Mouse (Mus musculus) brain, embryonic 14.5 days (tissue): ENCODE data around the gene Dhx8. TPM values are rescaled to one million over a fixed set of nuclear protein-coding genes. Genes with fewer than 3 reads are reported as not detected.
A peak's percentile ranks its signal among the peaks of the same experiment; 100 is the strongest.

Source experiments
- DNase-seq: peaks from one replicate; pipeline ENCODE4 v3.0.0-alpha.2; 2011; ENCODE audit warnings: low read depth
- CTCF ChIP-seq: fragments of 200-500 bp; IDR thresholded peaks from 2 replicates; pipeline ENCODE4 v1.5.1; 2012; ENCODE audit warnings: inconsistent platforms, mild to moderate bottlenecking, moderate library complexity, borderline replicate concordance; ENCODE audit not compliant: insufficient read depth, insufficient read length; ENCODE audit errors: extremely low read depth
- POLR2A ChIP-seq: fragments of 200-500 bp; IDR thresholded peaks from 2 replicates; pipeline ENCODE4 v1.6.1; 2012; ENCODE audit warnings: mild to moderate bottlenecking, inconsistent platforms, borderline replicate concordance; ENCODE audit not compliant: poor library complexity, insufficient read depth, insufficient read length, severe bottlenecking; ENCODE audit errors: extremely low read depth
- polyA plus RNA-seq: library from polyadenylated mRNA; depleted of rRNA; stranded (reverse); fragments of >200 nt; gene quantifications from 2 replicates; pipeline ENCODE4 v1.2.3, GENCODE M21; 2012; rRNA removed

The Dhx8 gene
- 25.2 and 33.5 TPM in 2 replicates for polyA plus RNA-seq

DNA sequence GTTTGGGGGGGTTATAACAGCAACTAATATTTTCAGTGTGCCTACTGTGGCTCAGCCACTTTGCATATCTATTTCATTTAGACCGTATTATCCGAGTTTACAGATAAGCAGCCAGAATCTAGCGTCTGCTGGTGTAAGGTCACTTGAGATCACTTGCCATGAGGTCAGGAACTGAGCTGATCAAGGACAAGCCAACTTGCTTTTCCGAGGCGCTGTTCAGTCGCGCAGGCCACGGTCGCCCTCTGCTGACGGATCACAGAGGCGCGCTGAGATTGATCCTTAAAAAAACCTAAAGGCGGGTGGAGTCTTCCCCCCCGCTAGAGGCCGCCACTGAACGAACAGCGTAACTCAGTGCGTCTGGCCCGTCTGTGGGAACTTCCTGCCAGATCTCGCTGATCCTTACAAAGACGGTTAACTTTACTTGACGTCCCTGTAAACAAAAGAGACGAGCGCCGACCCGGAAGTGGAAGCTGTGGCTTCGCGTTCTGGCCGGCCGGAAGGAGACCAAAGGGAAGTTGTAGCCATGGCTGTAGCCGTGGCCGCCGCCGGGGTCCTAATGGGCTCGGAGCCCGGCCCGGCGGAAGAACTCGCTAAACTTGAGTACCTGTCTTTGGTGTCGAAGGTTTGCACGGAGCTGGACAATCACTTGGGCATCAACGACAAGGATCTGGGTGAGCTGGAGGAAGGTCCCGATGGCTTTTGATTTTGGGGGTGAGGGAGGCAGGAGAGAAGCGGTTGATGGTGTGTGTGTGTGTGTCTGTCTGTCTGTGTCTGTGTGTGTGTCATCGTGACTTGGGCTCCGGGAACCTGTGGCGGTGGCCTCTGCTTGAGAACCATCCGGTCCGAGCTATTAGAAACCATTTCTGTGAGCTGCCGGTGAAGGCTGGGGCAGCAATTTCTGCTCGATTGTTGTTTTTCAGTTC lies at the start of gene Dhx8:
Dhx8 (plus strand) TSS at position 402 of the 923 bp plus-strand sequence.
- peak; percentile 100 for DNase-seq
- TF ChIP-seq CTCF (peak; percentile 100), POLR2A (peak; percentile 46; the same call in 1 of the 2 replicates)

DNA sequence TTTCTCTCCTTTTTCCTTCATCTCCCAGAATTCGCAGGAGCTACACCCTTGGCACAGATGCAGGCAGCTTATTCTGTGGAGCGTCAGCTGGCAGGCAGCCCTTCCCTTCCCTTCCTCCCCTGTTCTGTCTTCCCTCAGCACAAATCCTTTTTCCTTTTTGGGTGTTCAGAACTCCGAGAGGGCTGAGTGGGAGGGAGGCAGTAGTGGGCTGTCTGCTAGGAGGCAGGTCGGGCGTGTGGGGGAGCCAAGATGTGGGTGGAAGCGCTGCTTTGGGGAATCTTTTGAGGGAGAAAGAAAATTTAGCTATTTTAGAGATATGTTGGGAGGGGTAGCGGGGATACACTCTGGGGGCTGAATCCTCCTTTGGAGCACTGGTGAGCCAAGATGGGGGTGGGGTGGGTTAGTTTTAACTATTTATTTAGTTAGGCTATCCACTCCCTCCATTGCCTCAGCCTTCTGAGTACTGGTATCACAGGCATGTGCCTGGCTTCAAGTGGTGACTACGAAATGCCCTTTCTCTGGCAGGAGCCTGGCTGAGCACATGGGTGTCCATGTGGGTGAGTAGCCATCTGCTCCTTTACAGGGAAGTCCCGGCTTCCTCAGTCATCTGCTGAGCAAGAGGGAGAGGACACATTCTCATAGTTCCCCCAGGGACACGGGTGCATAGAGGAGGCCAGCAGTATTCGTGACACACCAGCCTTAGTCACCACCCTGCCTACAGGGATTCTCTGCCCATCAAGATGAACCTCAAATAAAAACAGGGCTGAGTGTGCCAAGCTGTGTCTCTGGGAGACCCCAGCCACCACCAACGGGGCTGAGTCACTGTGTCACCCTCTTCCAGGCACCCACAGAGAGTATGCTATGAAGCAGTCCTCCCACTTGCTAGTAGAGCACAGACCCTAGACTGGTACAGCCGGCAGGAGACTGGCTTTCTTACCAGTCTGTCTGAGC lies 45.1 kb upstream of the Dhx8 start:
- no peak for TF ChIP-seq POLR2A
- no peak for TF ChIP-seq CTCF
- DNase-seq: peak; percentile 91

DNA sequence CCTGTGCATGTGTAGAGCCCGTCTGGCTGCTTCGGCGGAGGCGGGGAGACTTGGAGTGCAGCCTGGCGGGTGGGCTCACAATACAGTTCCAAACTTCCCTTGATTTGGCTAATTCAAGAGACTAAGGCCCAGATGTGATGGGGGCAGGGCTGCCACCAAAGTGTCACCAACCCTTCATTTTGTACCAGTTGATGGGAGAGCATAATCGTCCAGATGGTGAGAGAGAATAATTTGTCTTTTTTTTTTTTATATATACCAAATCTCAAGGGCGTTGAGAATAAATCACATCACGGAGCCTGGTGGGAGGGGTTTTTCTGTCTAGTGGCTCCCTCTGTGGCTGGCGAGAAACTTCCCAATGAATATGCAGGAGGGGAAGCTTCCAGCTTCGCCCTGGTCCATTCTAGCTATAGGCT lies 43.0 kb upstream of the Dhx8 start:
- DNase-seq: peak; percentile 95
- no peak for TF ChIP-seq CTCF
- no peak for TF ChIP-seq POLR2A

DNA sequence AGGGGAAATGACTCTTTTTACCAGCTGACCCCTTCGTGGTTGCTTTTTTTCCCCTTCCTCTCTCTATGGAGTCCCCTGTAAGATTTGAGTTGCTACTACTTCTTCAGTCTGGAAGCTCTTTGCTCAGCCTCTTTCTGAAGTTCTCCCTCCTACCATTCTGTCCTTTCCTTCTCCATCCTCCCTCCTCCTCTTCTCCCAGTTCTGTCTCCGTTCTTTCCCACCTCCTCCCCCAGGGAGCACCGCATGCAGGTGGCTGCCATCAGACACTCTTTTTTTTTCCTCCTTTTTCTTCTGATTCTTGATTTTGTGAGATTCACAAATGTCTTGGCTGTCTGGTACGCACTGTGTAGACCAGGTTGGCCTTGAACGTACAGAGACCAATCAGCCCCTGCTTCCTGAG lies 42.4 kb upstream of the Dhx8 start:
- no peak for DNase-seq
- TF ChIP-seq CTCF: no peak
- no peak for TF ChIP-seq POLR2A

DNA sequence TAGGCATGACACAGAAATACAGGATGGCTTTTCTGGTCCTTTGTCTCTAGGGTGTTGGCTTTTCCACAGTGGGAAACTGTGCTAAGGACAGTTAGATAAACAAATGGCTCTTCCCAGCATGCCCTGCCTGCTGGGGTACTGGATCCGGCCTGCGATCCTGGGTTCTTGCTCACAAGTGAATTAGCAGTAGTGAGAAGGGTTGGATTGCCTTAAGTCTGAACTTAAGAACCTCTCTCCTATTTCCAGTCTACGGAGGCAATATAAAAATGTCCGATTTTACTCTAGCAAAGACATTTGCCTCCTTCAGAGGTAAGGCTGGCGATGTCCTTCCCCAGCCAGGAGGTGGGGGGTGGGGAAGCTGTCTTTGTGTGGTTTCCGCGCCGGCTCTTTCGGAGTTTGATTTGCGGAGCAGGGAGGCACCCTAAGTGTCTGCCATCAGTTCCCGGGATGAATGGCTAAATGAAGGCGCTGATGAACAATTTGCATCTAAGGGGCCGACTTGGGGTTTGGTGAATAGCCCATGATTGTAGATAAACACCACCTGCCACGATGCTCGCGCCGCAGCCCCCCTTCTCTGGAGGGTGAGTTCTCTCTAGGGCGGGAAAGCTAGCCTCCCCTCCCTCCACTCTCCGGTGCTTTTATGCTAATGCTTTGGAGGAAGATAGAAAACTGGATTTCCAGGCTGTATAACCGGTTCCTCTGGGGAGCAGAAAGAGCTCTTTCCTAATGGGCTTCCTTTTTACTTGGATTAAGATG lies 36.6 kb upstream of the Dhx8 start:
- no peak for TF ChIP-seq CTCF
- TF ChIP-seq POLR2A: no peak
- DNase-seq: peak; percentile 96

DNA sequence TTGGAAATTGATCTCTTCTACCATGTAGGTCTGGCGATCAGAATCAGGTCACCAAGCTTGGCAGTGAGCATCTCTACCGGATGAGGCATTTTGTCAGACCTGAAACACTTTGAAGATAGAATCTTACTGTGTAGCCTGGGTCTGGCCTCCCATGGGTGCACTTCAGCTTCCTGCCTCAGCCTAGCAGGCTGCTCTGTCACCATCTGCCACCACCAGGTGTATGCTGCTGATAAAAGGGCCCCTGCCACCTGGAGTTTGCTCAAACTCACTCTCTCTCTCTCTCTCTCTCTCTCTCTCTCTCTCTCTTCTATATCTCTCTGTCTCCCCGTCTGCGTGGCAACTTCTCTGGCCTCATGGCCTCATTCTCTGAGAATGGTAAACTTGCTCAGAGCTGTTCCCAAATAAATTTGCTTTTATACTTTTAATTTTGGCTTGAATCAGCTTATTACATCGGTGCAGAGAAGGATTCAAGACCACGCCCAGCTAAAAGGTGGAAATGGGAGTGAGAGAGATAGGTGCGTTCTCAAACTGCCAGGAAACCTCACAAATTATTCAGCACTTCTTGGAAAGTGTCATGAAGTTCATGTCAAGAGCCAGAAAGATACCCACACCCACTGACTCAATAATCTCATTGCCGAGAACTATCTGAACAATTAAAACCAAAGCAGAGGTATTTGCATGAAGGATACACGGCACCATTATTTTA lies 35.4 kb upstream of the Dhx8 start:
- no peak for DNase-seq
- TF ChIP-seq POLR2A: no peak
- TF ChIP-seq CTCF: no peak

DNA sequence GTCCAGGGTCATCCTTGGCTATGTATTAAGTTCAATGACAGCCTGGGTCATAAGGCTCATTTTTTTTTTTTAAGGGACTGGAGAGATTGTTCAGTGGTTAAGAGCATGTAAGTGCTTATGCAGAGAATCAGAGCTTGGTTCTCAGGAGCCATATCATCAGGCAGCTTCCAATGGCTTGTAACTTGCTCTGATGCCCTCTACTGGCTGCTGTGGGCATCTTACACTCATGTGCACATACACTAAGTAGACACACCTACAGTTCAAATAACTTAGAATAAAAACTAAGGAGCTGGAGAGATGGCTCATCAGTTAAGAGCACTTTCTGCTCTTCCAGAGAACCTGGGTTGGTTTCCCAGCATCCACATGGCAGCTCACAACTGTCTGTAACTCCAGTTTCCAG lies 34.6 kb upstream of the Dhx8 start:
- DNase-seq: no peak
- no peak for TF ChIP-seq POLR2A
- TF ChIP-seq CTCF: no peak

DNA sequence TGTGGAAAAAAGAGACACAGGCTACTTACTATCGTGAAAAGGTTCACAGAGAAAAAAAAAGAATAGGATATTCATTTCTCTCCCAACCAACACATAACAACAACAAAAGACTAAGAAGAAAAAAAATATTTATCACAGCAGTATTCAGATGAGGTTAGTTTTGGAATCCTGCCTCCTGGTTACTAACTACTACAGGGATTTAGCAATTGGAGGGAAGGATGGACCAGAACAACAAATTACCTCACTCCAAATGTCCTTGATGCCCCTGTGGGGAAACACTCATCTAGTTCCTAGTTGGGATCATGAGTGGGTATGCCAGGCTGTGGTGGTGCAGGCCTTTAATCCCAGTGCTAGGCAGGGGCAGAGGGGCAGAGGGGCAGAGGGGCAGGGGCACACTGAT lies 33.2 kb upstream of the Dhx8 start:
- TF ChIP-seq CTCF: no peak
- no peak for TF ChIP-seq POLR2A
- DNase-seq: no peak

DNA sequence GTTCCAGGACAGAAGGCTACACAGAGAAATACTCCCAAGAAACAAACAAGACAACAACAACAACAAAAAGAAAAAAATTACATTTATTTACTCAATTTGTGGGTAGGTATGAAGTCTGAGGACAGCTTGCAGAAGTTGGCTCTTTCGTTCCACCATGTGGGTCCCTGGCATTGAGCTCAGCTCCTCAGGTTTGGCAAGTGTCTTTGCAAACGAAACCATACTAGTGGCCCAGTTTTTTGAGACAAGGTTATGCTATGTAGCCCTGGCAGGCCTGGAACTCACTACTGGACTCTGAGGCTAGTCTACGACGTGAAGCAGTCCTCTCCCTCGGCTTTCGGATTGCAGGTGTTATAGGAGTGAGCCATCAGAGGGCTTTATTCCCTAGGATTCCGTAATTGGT lies 32.7 kb upstream of the Dhx8 start:
- TF ChIP-seq CTCF: no peak
- TF ChIP-seq POLR2A: no peak
- no peak for DNase-seq

DNA sequence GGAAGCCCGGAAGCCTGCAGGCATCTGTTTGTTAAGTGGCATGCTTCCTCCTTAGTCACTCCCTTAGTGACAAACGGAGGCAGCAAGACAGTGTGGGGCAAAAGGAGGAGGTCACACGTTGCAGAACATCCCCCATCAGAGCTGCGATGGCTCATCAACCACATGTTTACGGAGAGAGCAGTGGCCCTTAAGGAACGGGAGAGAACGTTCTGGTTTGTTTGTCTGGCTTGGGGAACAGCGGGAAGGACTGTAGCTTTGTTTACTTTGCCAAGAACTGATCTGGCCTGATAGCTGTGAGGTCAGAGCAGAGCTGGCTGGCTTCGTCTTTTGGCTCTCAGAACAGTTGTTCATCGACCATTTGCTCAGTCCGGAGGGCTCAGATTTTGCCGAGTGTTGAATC lies 32.3 kb upstream of the Dhx8 start:
- no peak for DNase-seq

More for the DNA sequence above, 32.3 kb upstream of the Dhx8 start:
- TF ChIP-seq POLR2A (no peak), CTCF (no peak)
